Mouse (Mus musculus): ENCODE measurements around the gene Cubn. TPM values are rescaled to one million over a fixed set of nuclear protein-coding genes. Genes with fewer than 3 reads are reported as not detected.

Gene Cubn
- not detected in 2 replicates for polyA plus RNA-seq (2012)

- TF ChIP-seq GATA1 (IDR thresholded peaks at IDR 0.05; ENCODE audit: low read length) (no peak), TAL1 (IDR thresholded peaks at IDR 0.05; ENCODE audit: low read length) (no peak)
- H3K9me3 ChIP-seq (ENCODE audit: control insufficient read depth, low read length): no peaks in the 10 kb centered on the region
- no peaks in the 10 kb centered on the region for H3K4me1 ChIP-seq (ENCODE audit: control insufficient read depth)
- no peaks in the 10 kb centered on the region for H3K27me3 ChIP-seq (ENCODE audit: control insufficient read depth)
- H3K36me3 ChIP-seq (ENCODE audit: control insufficient read depth): no peaks in the 10 kb centered on the region
- no peak within 1 kb of the TSS for H3K4me3 ChIP-seq (replicated peaks)
These were observed at the start of gene Cubn for GRCm38 (mm10) chr2:13491734-13492133. Gene Cubn (minus strand): TSS chr2:13491813.

- no peak overlapping the region for H3K4me3 ChIP-seq (replicated peaks)
- TF ChIP-seq TAL1 (IDR thresholded peaks at IDR 0.05; ENCODE audit: low read length) (no peak), GATA1 (IDR thresholded peaks at IDR 0.05; ENCODE audit: low read length) (no peak)
- H3K9me3 ChIP-seq (ENCODE audit: control insufficient read depth, low read length): no peaks in the 10 kb centered on the region
- H3K4me1 ChIP-seq (ENCODE audit: control insufficient read depth): peaks cover 55% of the 10 kb centered on the region
- H3K36me3 ChIP-seq (ENCODE audit: control insufficient read depth): no peaks in the 10 kb centered on the region
- no peaks in the 10 kb centered on the region for H3K27me3 ChIP-seq (ENCODE audit: control insufficient read depth)
These were observed 48.2 kb upstream of the Cubn start for GRCm38 (mm10) chr2:13539860-13540259.

- H3K27me3 ChIP-seq (ENCODE audit: control insufficient read depth): no peaks in the 10 kb centered on the region
- H3K4me1 ChIP-seq (ENCODE audit: control insufficient read depth): peaks cover 46% of the 10 kb centered on the region
- no peaks in the 10 kb centered on the region for H3K9me3 ChIP-seq (ENCODE audit: control insufficient read depth, low read length)
- no peak overlapping the region for H3K4me3 ChIP-seq (replicated peaks)
- no peak for TF ChIP-seq GATA1 (IDR thresholded peaks at IDR 0.05; ENCODE audit: low read length)
- no peak for TF ChIP-seq TAL1 (IDR thresholded peaks at IDR 0.05; ENCODE audit: low read length)
- no peaks in the 10 kb centered on the region for H3K36me3 ChIP-seq (ENCODE audit: control insufficient read depth)
These were observed 47.2 kb upstream of the Cubn start for GRCm38 (mm10) chr2:13538704-13539377.

- Histone ChIP-seq H3K4me3 (replicated peaks) (no peak overlapping the region), H3K36me3 (ENCODE audit: control insufficient read depth) (no peaks in the 10 kb centered on the region), H3K9me3 (ENCODE audit: control insufficient read depth, low read length) (no peaks in the 10 kb centered on the region), H3K27me3 (ENCODE audit: control insufficient read depth) (no peaks in the 10 kb centered on the region), H3K4me1 (ENCODE audit: control insufficient read depth) (peaks cover 43% of the 10 kb centered on the region)
- TF ChIP-seq GATA1 (IDR thresholded peaks at IDR 0.05; ENCODE audit: low read length) (no peak), TAL1 (IDR thresholded peaks at IDR 0.05; ENCODE audit: low read length) (no peak)
These were observed 46.6 kb upstream of the Cubn start for GRCm38 (mm10) chr2:13538258-13538657.

- no peaks in the 10 kb centered on the region for H3K36me3 ChIP-seq (ENCODE audit: control insufficient read depth)
- no peaks in the 10 kb centered on the region for H3K27me3 ChIP-seq (ENCODE audit: control insufficient read depth)
- TF ChIP-seq TAL1 (IDR thresholded peaks at IDR 0.05; ENCODE audit: low read length) (no peak), GATA1 (IDR thresholded peaks at IDR 0.05; ENCODE audit: low read length) (no peak)
- no peak overlapping the region for H3K4me3 ChIP-seq (replicated peaks)
- peaks cover 38% of the 10 kb centered on the region for H3K4me1 ChIP-seq (ENCODE audit: control insufficient read depth)
- H3K9me3 ChIP-seq (ENCODE audit: control insufficient read depth, low read length): no peaks in the 10 kb centered on the region
These were observed 46.1 kb upstream of the Cubn start for GRCm38 (mm10) chr2:13537733-13538132.

GRCm38 (mm10) chr2:13536747-13537146 lies 45.1 kb upstream of the Cubn start:
- H3K27me3 ChIP-seq (ENCODE audit: control insufficient read depth): no peaks in the 10 kb centered on the region
- no peak overlapping the region for H3K4me3 ChIP-seq (replicated peaks)
- TF ChIP-seq TAL1 (IDR thresholded peaks at IDR 0.05; ENCODE audit: low read length) (no peak), GATA1 (IDR thresholded peaks at IDR 0.05; ENCODE audit: low read length) (no peak)
- no peaks in the 10 kb centered on the region for H3K9me3 ChIP-seq (ENCODE audit: control insufficient read depth, low read length)
- no peaks in the 10 kb centered on the region for H3K36me3 ChIP-seq (ENCODE audit: control insufficient read depth)
- H3K4me1 ChIP-seq (ENCODE audit: control insufficient read depth): peaks cover 32% of the 10 kb centered on the region

- Histone ChIP-seq H3K4me3 (replicated peaks) (no peak overlapping the region), H3K27me3 (ENCODE audit: control insufficient read depth) (no peaks in the 10 kb centered on the region), H3K9me3 (ENCODE audit: control insufficient read depth, low read length) (no peaks in the 10 kb centered on the region), H3K36me3 (ENCODE audit: control insufficient read depth) (no peaks in the 10 kb centered on the region), H3K4me1 (ENCODE audit: control insufficient read depth) (peaks cover 28% of the 10 kb centered on the region)
- TF ChIP-seq GATA1 (IDR thresholded peaks at IDR 0.05; ENCODE audit: low read length): no peak
These were observed 39.0 kb upstream of the Cubn start for GRCm38 (mm10) chr2:13530639-13531038.

GRCm38 (mm10) chr2:13529253-13529933 lies 37.8 kb upstream of the Cubn start:
- no peaks in the 10 kb centered on the region for H3K36me3 ChIP-seq (ENCODE audit: control insufficient read depth)
- no peak overlapping the region for H3K4me3 ChIP-seq (replicated peaks)
- no peaks in the 10 kb centered on the region for H3K27me3 ChIP-seq (ENCODE audit: control insufficient read depth)
- peaks cover 35% of the 10 kb centered on the region for H3K4me1 ChIP-seq (ENCODE audit: control insufficient read depth)
- no peaks in the 10 kb centered on the region for H3K9me3 ChIP-seq (ENCODE audit: control insufficient read depth, low read length)
- TF ChIP-seq TAL1 (IDR thresholded peaks at IDR 0.05; ENCODE audit: low read length): no peak
- TF ChIP-seq GATA1 (IDR thresholded peaks at IDR 0.05; ENCODE audit: low read length): no peak

- TF ChIP-seq TAL1 (IDR thresholded peaks at IDR 0.05; ENCODE audit: low read length) (no peak), GATA1 (IDR thresholded peaks at IDR 0.05; ENCODE audit: low read length) (no peak)
- no peaks in the 10 kb centered on the region for H3K27me3 ChIP-seq (ENCODE audit: control insufficient read depth)
- H3K4me3 ChIP-seq (replicated peaks): no peak overlapping the region
- no peaks in the 10 kb centered on the region for H3K36me3 ChIP-seq (ENCODE audit: control insufficient read depth)
- H3K4me1 ChIP-seq (ENCODE audit: control insufficient read depth): peaks cover 51% of the 10 kb centered on the region
- no peaks in the 10 kb centered on the region for H3K9me3 ChIP-seq (ENCODE audit: control insufficient read depth, low read length)
These were observed 35.9 kb upstream of the Cubn start for GRCm38 (mm10) chr2:13527531-13527930.
